Mouse (Mus musculus) adrenal gland, postnatal 14 days (tissue): ENCODE results near the gene Exd1. TPM values are rescaled to one million over a fixed set of nuclear protein-coding genes. Genes with fewer than 3 reads are reported as not detected.

Source experiments
- total RNA-seq: library from RNA; stranded (reverse); gene quantifications from 2 replicates; pipeline ENCODE4 v1.2.3, GENCODE M21; 2021

Gene Exd1
- total RNA-seq, 1 experiment from 2014 or later, result 1.4 TPM

Other genes with a start within 250 kb of the Exd1 start
- gene Dll4, start 221.8 kb downstream of the Exd1 start, total RNA-seq, result 13.7 and 14.4 TPM in 2 replicates
- 3.7 and 6.2 TPM in 2 replicates for gene Chac1, start 196.4 kb downstream of the Exd1 start, total RNA-seq
- gene Ino80, start 69.9 kb downstream of the Exd1 start, total RNA-seq, result 18.6 and 18.9 TPM in 2 replicates
- 237 and 265 TPM in 2 replicates for gene Chp1, start 70 bp upstream of the Exd1 start, total RNA-seq
- gene Nusap1, start 70.7 kb upstream of the Exd1 start, total RNA-seq, result 12.0 and 14.2 TPM in 2 replicates
- gene Oip5, start 70.8 kb upstream of the Exd1 start, total RNA-seq, result 4.0 and 6.4 TPM in 2 replicates
- gene Ndufaf1, start 115.2 kb upstream of the Exd1 start, total RNA-seq, result 54.9 and 57.5 TPM in 2 replicates
- gene Rtf1, start 127.4 kb upstream of the Exd1 start, total RNA-seq, result 27.1 and 30.2 TPM in 2 replicates
- gene Itpka, start 194.7 kb upstream of the Exd1 start, total RNA-seq, result 10.2 and 11.2 TPM in 2 replicates
- gene Ltk, start 212.8 kb upstream of the Exd1 start, total RNA-seq, result 0.86 and 1.1 TPM in 2 replicates
- gene Rpap1, start 239.9 kb upstream of the Exd1 start, total RNA-seq, result 14.8 and 18.9 TPM in 2 replicates